Mouse (Mus musculus) neural tube, embryonic 10.5 days (tissue): ENCODE measurements around the gene Arid4b.
A peak's percentile ranks its signal among the peaks of the same experiment; 100 is the strongest.
"Not testable (repeated sequence)": the region's sequence is repeated elsewhere in the genome, so short reads cannot be mapped to it uniquely, and the experiment has no call there.

Experiments used
- DNase-seq: peaks from one replicate; pipeline ENCODE4 v3.0.0-alpha.2; 2017; ENCODE audit warnings: low spot score; ENCODE audit errors: extremely low spot score

Gene Arid4b

DNA sequence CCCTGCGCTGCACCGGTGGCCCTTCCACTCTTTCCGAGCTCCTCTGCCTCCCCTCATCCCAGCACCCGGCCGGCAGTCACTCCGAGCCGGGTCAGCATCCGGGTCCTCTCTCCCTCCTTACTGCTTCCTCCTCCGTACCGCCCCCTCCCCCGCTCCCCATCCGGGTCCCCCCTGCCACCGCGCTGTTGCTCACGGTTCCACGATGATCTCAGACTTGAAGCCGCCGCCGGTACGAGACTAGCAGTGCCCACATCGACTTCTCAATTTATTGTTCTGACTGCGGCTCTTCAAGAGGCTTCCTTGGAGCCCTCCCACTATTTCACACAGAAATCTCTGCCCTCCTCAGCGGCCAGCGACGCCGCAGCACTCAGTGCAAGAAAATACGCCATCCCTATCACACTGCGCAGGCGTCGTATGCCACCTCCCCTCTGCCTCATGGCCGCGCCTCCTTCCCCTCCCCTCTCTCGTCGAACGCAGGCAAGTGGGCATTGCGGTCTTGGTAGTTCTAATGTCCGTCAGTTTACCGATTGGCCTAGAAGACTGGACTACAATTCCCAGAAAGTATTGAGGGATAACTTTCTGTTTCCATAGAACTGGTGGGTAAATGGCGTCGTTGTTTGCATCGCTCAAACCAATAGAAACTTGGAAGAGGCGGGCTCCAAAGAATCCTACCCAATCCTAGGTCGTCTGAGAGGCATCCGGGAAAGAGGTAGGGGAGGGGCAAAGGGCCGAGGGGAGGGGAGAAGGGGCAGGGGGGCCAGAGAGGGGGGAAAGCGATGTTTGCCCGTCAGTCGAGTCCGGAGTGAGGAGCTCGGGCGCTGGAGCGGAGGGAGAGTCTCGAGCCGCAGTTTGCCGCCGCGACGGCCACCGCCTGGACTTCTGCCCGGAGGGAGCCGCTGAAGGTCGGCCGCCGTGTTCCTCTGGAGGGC is at the start of gene Arid4b, which contains the start of gene Ggps1:
TSS of gene Arid4b (plus strand) at position 220 of the 929 bp plus-strand sequence.
TSS of gene Ggps1 (minus strand) at position 476 of the 929 bp plus-strand sequence.
- DNase-seq = peak; percentile 92

DNA sequence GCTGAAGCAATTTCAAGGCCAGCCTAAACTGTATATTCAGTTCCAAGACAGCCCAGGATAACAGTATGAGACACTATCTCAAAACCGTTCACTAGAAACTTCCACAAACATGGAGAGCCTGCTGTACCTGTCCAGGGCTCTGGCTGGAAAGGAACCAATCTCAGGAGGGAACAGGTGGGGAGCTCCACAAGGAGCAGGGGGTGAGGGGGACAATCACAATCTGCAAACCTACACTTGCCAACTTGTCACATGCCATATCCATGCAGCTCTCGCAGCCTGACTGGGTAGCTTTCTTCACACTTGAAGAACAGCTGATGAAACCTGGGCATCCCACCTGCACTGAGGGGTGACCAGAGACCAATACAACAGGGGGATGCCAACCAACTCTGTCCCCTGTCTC is 49.0 kb upstream of the Arid4b start:
- no peak for DNase-seq

DNA sequence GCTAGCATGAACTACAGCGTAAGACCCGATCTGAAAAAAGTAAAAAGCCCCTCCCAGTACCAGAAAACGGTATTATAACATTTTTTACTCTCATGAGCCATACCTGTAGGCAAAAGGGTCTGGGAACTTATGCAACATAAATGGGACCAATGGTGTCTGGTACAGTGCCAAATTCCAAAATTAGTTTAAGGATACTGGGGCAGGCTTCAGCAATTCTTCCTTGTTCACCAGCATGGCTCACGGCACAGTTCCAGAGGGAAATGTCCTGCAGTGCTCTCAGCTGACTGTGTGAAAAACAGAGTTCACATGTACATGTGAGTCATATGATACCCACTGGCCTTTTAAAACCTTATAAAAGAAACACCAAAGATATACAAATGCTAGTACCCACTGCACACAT is 48.5 kb upstream of the Arid4b start:
- no peak for DNase-seq

DNA sequence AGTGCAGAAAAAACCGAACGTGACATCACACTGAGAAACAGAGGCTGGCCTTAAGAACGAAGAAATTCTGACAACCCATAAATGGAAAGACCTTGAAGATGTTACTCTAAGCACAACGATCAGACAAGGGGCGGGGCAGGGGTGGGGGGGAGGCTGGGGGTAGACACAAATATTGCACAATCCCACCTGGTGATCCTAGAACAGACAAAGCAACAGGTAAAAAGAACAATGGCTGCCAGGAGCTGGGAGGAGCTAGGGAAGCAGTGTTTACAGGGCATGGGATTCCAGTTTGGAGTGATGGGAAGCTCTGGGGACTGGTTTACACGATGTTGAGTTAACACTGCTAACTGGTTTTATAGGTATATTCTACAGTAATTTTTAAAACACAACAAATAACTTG is 47.4 kb upstream of the Arid4b start:
- no peak for DNase-seq

DNA sequence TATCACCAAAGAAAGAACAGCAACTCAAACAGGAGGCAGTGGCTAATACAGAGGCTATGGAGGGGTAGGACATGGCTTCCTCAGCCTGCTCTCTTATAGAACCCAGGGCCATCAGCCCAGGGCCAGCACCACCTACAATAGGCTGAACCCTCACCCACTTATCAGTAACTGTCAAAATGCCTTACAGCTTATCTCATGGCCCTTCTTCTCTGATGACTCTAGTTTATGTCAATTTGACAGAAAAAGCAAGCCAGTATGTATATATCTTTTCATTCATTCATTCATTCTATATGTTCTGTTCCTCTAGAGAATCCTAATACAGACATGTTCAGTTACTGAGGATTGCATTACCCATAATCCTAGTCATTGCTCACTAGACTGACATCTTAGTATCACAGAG is 44.7 kb upstream of the Arid4b start:
- no peak for DNase-seq

DNA sequence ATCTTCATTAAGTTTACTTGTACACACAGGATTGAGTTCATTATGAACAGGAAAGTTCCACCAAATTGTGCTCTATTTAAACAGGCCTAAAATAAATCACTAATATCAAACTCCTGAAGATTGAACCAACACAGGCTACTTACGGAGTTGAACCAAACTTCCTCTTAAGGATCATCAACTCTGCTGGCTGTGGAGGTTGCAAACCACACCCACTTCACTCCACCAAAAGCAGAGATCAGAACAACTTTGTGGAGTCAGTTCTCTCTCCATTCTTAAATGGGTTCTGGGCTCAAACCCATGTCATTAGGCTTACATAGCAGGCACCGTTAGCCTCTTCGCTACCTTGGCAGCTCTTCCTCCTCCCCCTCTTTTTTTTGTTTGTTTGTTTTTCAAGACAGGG is 44.2 kb upstream of the Arid4b start:
- no peak for DNase-seq

DNA sequence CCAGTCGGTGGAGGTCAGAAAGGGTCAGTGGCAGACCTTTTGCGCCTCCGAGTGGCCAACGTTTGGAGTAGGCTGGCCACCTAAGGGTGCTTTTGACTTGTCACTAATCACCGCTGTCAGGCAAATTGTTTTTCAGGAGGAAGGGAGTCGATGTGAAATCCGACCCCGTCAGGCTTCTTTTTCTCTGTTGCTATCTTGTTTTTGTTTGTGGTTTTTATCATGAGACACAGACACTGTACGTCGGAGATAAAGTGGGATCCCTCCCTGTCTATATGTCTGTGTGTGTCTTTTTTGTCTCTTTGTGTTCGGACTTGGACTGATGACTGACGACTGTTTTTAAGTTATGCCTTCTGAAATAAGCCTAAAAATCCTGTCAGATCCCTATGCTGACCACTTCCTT is 41.6 kb upstream of the Arid4b start:
- not testable (repeated sequence) for DNase-seq

DNA sequence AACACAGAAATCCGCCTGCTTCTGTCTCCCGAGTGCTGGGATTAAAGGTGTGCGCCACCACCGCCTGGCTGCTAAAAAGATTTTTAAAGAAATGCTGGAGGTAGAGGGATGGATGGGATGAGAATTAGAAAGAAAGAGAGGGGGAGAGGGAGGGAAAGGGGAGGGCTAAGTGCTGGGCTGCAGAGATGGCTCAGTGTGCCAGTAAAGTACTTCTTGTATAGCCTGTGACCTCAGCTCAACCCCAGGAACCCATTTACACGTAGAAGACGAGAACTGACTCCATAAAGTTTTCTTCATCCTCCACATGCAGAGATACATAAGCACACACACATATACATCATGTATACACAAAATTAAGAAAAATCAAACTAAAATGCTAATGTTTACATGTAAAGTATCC is 37.5 kb upstream of the Arid4b start:
- no peak for DNase-seq

DNA sequence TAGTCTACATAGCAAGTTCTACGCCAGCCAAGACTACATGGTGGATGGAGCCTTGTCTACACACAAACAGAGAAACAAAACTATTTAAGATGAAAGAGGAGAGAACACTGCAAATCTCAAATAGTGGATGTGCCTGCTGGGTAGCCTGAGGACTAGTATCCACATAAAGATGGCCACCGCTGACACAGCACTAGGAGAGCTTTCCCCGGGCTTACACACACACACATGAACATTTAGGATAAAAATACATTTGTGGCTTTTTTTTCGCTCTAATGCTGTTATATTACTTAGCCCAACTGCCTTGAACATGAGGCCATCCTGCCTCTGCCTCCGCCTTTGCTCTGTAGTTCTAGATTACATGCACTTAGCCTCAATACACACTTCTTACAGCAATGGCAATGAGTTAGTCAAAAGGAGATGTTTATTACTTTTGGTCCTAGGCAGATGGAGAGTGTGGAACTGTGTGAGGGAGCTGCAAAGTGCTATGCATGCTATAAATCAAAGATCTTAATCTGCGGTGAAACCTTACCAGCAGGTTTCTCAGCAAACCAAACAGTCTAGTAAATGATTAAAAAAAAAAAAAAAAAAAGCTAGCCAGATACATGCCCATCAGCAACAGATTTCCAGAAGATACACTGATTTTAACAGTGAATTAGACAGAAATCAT is 36.7 kb upstream of the Arid4b start:
- DNase-seq = no peak

DNA sequence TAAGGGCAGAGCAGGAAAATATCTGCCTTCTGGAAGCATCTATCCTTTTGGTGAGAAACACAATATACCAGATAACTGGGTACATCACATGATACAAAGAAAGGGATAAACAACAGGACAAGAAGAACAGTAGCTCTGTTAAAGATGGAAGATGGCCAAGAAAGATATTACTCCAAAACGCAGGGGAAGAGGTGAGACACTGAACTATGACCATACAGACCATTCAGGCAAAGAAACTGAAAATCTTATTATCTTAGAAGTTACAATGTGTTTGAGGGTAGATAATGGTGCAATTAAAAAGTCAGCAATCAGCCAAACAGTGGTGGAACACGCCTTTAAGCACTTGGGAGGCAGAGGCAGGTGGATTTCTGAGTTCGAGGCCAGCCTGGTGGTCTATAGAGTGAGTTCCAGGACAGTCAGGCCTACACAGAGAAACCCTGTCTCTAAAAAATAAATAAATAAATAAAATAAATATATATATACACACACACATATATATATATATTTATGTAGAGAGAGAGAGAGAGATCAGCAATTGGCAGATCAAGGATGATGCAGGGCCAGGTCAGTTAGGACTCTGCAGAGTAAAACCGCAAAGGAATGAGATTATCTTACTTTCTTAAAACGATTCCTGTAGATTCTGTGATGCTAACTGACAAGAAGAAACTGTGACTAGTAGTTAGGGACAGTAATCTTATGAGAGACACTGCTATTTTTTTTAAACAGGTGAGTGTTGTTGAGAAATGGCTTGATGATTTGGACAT is 29.5 kb upstream of the Arid4b start:
- no peak for DNase-seq

DNA sequence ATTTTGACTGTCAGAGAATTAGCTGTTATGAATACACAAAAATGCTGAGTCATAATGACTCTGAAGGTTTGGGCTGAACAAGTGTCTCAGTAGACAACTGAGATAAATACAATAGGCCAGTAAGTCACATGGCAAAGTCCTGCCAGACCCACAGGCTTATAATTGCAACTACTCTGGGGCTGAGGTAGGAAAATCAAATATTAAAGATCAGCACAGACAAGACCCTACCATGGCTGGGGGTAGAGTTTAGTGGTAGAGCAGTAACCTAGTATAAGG is 29.0 kb upstream of the Arid4b start:
- DNase-seq = no peak

DNA sequence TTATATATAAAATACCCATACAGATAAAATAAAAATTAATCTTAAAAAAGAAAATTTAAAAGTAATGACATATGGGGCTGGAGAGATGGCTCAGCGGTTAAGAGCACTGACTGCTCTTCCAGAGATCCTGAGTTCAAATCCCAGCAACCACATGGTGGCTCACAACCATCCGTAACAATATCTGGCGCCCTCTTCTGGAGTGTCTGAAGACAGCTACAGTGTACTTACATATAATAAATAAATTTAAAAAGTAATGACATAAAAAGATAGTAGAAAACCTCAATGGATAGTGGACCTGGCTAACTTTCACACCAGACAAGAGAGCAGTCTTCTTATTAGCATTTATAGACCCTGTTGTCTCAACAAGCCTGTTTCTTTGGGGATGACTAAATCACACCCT is 27.7 kb upstream of the Arid4b start:
- DNase-seq = not testable (repeated sequence)

DNA sequence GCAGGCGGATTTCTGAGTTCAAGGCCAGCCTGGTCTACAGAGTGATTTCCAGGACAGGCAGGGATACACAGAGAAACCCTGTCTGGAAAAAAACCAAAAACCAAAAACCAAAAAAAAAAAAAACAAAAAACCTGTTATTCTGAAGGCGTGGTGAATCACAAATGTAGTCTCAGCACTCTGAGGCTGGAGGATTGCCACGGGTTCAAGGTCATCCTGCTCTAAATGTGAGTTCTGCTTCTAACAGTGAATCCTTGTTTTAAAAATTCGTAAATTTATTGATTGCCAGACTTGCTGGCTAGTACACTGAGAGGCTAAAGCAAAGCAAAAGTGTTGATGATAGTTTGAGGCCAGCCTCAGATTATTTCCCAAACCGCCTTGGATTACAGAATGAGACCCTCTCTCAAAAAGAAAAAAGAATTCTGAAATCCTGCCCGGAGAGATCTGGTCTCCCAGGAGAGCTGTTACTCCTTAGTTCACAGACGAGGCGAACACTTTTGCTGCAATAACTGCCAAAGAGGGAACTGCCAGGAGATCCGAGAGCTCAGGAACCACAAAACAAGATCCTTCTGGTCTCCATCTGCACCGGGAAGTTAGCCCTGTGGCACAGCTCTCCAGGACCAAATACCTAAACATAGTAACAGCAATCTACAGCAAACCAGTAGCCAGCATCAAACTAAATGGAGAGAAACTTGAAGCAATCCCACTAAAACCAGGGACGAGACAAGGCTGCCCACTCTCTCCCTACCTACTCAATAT is 27.0 kb upstream of the Arid4b start:
- DNase-seq = no peak

DNA sequence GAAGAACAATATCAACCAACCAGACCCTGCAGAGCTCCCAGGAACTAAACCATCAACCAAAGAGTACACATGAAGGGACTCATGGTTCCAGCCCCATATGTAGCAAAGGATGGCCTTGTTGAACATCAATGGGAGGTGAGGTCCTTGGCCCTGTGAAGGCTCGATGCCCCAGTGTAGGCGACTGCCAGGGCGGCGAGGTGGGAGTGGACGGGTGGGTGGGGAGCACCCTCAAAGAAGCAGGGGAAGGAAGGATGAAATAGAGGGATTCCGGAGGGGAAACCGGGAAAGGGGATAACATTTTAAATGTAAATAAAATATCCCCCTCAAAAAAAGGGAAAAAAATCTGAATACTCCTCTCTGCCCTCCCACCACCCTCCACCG is 24.1 kb upstream of the Arid4b start:
- no peak for DNase-seq

DNA sequence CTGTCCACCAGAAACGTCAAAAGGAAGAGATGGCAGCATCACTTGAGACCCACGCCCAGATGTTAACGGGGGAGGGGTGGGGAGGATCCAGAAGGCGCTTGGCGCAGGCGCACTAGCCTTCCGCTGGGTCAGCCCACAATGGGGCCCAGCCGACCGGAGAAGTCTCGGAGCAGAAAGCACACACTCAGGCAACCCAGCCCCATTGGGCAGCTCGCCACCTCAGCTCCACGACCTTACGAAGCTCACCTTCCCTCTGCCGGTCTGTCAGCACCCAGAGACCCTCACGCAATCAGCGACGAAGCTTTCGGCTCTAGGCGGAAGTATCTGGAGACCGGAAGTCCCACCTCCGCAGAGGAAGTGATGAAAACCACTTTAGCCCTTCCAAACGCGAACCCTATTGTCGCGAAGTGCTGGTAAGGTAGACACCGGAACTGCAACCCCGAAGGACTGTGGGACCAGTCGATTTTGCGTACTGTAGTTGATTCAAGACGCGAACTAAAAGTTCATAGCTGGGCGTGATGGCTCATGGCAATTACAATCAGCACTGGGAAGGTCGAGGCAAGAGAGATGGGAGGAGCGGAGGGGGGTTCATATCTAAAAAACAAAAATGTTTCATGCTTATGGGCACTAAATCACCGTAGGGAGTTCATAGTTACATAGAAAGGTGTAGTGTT is 23.6 kb upstream of the Arid4b start, which contains the start of gene Tbce:
TSS of gene Tbce (minus strand) at position 347 of the 674 bp plus-strand sequence.
- DNase-seq = peak; percentile 91

DNA sequence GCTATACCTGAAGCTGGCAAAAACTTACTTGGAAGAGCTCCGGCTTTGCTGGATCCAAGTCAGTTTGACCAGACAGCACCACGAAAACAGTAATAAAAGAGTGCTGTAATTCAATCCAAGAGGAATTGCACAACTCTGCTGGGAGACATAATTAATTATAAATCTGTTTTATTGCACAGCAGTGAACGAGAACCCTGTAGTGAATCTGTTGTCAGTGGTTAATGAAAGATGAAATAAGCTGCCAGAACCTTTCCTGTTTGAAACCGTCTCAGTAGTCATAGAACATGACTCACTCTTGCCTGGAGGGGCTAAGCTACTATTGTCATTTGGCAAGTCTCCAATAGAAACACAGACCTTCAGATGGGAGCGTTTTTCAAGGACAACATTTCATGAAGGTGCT is 22.8 kb upstream of the Arid4b start:
- DNase-seq = no peak

DNA sequence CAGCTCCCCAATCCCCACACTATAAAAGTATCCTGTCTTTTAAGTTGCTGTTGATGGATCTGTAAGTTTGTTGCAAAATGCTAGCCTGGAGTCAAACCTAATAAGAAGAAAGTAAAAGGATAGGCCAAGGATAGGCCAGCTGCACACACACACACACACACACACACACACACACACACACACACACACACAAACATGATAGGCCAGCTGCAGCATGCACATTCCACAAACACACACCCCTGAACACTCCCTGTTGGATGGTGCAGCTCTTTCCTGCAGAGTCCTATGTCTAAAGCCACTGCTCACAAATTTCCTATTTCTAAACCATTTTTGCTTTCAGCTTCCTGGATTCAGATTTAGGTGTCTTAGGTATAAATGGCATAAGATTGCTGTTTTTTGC is 19.2 kb upstream of the Arid4b start:
- no peak for DNase-seq

DNA sequence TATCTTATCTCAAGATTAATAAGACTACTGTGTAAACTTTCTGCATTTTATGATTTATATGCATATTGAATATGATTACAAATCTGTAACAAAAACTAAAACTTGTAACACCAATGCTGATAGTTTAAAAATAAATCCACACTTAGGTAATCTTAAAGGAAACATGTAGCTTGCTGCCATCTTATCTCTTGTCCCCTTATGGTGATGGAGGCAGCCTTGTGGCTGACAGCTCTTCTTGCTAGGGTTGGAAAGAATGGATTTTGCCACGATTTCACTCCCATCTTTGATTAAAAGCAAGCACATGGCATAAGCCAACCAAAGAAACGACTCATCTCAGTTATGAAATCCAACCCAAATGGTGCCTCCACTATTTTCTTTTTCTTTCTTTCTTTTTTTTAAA is 18.5 kb upstream of the Arid4b start:
- no peak for DNase-seq

DNA sequence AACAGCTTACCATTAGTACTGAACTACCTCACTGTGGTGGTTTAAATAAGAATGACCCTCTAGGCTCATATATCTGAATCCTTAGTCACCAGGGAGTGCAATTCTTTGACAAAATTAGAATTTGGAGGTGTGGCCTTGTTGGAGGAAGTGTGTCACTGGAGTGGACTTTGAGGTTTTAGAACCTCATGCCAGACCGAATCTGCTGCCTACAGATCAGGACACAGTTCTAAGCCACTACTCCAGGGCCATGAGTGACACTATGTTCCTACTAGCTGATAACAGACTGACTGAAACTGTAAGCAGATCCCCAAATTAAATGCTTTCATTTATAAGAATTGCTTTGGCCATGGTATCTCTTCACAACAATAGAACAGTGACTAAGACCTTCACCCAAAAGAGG is 13.2 kb upstream of the Arid4b start:
- DNase-seq = no peak

DNA sequence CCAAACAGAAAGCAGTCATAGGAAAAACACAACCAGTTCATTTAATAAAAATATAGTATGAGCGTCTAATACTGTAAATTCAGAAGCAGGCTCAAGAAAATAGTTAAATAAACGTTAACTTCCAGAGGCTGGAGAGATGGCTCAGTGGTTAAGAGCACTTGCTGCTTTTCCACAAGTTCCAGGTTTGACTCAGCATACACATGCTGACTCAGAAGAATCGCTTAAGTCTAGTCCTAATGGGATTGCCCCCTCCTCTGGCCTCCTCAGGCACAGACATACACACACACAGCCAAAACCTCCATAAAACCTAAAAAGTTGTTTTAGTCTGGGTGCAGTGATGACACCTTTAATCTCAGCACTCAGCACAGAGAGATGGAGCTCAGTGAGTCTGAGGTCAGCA is 6.2 kb upstream of the Arid4b start:
- no peak for DNase-seq

DNA sequence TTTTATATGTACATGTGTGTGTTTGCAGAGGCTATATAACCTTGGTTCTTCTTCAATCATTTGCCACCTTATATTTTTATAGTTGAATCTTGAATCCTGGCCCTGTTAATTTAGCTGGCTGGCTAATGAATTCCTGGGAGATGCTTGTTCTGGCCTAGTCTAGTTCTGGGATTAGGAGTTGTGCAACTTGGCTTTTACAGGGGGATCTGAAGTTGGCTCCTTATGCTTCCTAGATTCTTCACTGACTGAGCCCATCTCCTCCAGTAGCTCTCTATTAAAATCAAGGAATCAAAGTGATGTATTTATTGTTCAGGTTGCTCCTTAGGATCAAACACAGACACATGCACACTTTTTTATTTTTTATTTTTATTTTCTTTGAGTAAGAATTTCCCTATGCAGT is 3.5 kb upstream of the Arid4b start:
- no peak for DNase-seq
